Mouse (Mus musculus): ENCODE data around the gene Tnrc6c. TPM values are rescaled to one million over a fixed set of nuclear protein-coding genes. Genes with fewer than 3 reads are reported as not detected.

Tnrc6c gene
- total and polyA plus RNA-seq, 3 experiments: 6.9 to 16.7 (median 12.8) TPM

DNA sequence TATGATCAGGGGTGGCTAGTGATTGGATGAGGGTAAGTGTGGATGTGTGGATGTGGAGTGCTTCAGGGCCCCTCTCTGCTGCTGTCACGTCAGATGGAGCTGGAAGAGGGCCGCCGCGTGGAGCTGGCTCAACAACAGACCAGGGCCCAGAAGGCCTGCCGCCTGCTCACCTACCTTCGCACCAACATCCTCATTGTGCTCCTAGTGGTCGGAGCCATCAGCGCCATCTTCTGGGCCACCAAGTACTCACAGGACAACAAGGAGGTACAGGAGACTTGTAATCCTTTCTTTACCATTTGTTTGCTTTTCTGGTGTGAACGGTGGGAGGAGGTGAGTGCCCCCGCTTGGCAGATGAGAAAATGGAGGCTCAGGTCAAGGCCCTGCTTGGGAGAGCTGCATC, 132.2 kb downstream of the Tnrc6c start:
- in situ Hi-C loops (cut with MboI; ENCODE audit: low pct_ligation_motif_present, low pct_unique_long_range_greater_than_20kb, low sequenced_read_pairs) (no loop called here), dilution Hi-C loops (cut with MboI; ENCODE audit: extremely low pct_ligation_motif_present, extremely low pct_unique_long_range_greater_than_20kb, low sequenced_read_pairs) (no loop called here)
- no peaks in the 10 kb centered on the region for H3K9me3 ChIP-seq (replicated peaks; ENCODE audit: low read length)
- no peak overlapping the region for H3K4me3 ChIP-seq (replicated peaks in 1 of 3; ENCODE audit: low read depth in 2 of 3, low read length in 2 of 3, poor library complexity in 1 of 3)
- H3K27me3 ChIP-seq (replicated peaks): no peaks in the 10 kb centered on the region
- no peak overlapping the region for H3K27ac ChIP-seq (ENCODE audit: insufficient read depth, low read depth)
- TF ChIP-seq EP300 (IDR thresholded peaks at IDR 0.05; ENCODE audit: low read length) (no peak), ZNF384 (IDR thresholded peaks at IDR 0.05; ENCODE audit: low read depth, low read length) (no peak), TCF12 (IDR thresholded peaks at IDR 0.05; ENCODE audit: low read depth, low read length) (peak; percentile 16; the same call in 1 of the 2 replicates), HCFC1 (IDR thresholded peaks at IDR 0.05; ENCODE audit: low read depth, low read length) (no peak), CHD2 (IDR thresholded peaks at IDR 0.05; ENCODE audit: low read length) (no peak), ZMIZ1 (IDR thresholded peaks at IDR 0.05; ENCODE audit: low read depth, low read length) (no peak), ETS1 (conservative IDR thresholded peaks at IDR 0.05; ENCODE audit: low read depth, low read length) (no peak), USF1 (IDR thresholded peaks at IDR 0.05; ENCODE audit: low read depth, low read length) (no peak), SMC3 (IDR thresholded peaks at IDR 0.05; ENCODE audit: low read depth, low read length) (peak; percentile 91), GABPA (IDR thresholded peaks at IDR 0.05; ENCODE audit: insufficient replicate concordance, low read depth, low read length) (no peak), USF2 (conservative IDR thresholded peaks at IDR 0.05; ENCODE audit: low read depth, low read length) (no peak), BHLHE40 (IDR thresholded peaks at IDR 0.05; ENCODE audit: low read depth, low read length) (no peak), E2F4 (IDR thresholded peaks at IDR 0.05; ENCODE audit: insufficient replicate concordance, low read depth, low read length) (no peak), POLR2A (IDR thresholded peaks at IDR 0.05; ENCODE audit: low read depth, low read length) (peak; percentile 41; the same call in 1 of the 2 replicates), NELFE (IDR thresholded peaks at IDR 0.05; ENCODE audit: low read depth, low read length) (no peak), MYC (IDR thresholded peaks at IDR 0.05; ENCODE audit: low read depth, low read length) (peak; percentile 56; the same call in 1 of the 2 replicates), CTCF (conservative IDR thresholded peaks at IDR 0.05 in 1 of 2, IDR thresholded peaks at IDR 0.05 in 1 of 2; ENCODE audit: low read depth in 2 of 2, low read length in 2 of 2) (peak; percentile 29 to 91; a peak in 3 of 4 replicates), MAX (IDR thresholded peaks at IDR 0.05; ENCODE audit: low read length) (no peak), ZKSCAN1 (IDR thresholded peaks at IDR 0.05; ENCODE audit: borderline replicate concordance, low read depth, low read length) (no peak), ELF1 (IDR thresholded peaks at IDR 0.05; ENCODE audit: low read depth, low read length) (no peak), CHD1 (IDR thresholded peaks at IDR 0.05; ENCODE audit: low read depth, low read length) (no peak), MAFK (IDR thresholded peaks at IDR 0.05; ENCODE audit: insufficient replicate concordance, low read length) (no peak), SIN3A (IDR thresholded peaks at IDR 0.05; ENCODE audit: low read length) (no peak), IRF4 (IDR thresholded peaks at IDR 0.05; ENCODE audit: low read depth, low read length) (no peak), RAD21 (IDR thresholded peaks at IDR 0.05; ENCODE audit: low read depth, low read length) (peak; percentile 75), ZC3H11A (IDR thresholded peaks at IDR 0.05; ENCODE audit: low read depth, low read length) (no peak), KAT2A (IDR thresholded peaks at IDR 0.05; ENCODE audit: insufficient replicate concordance, low read length) (no peak), TBP (conservative IDR thresholded peaks at IDR 0.05; ENCODE audit: low read depth, low read length) (no peak), RCOR1 (conservative IDR thresholded peaks at IDR 0.05; ENCODE audit: low read depth, low read length) (no peak), JUND (conservative IDR thresholded peaks at IDR 0.05; ENCODE audit: low read depth, low read length) (no peak)
- H3K9ac ChIP-seq (ENCODE audit: insufficient read depth, low read depth): no peak overlapping the region
- no peak overlapping the region for H3K4me2 ChIP-seq (ENCODE audit: insufficient read depth, low read depth, poor library complexity, severe bottlenecking)
- H3K4me1 ChIP-seq (ENCODE audit: control insufficient read depth in 1 of 2, insufficient read depth in 2 of 2): peaks cover 12 to 48% of the 10 kb centered on the region in 2 experiments
- H3K36me3 ChIP-seq (replicated peaks in 1 of 2; ENCODE audit: control insufficient read depth in 1 of 2, insufficient read depth in 1 of 2, low read length in 1 of 2): peaks cover 0 to 39% of the 10 kb centered on the region in 2 experiments
- peak; percentile 89 for DNase-seq (ENCODE audit: extremely low read depth)
- H3K79me2 ChIP-seq (replicated peaks; ENCODE audit: control insufficient read depth, extremely low read depth, insufficient read depth, poor library complexity, severe bottlenecking): no peaks in the 10 kb centered on the region
